Mouse (Mus musculus) testis, adult 2 months (tissue): Measurements from ENCODE around the gene Msmb. TPM values are rescaled to one million over a fixed set of nuclear protein-coding genes. Genes with fewer than 3 reads are reported as not detected.
"Not testable (repeated sequence)": the region's sequence is repeated elsewhere in the genome, so short reads cannot be mapped to it uniquely, and the experiment has no call there.

Experiments
- H3K27ac ChIP-seq: fragments of 200-500 bp; 2 replicates; pipeline ENCODE4 v1.5.1; 2012; ENCODE audit warnings: low read depth, low read length; ENCODE audit not compliant: control insufficient read depth, insufficient read depth
- H3K27me3 ChIP-seq: fragments of 200-500 bp; 2 replicates; pipeline ENCODE4 v1.6.1; 2012; ENCODE audit warnings: mild to moderate bottlenecking, low read length, moderate library complexity; ENCODE audit not compliant: control insufficient read depth, insufficient read depth
- H3K36me3 ChIP-seq: fragments of 200-500 bp; 2 replicates; pipeline ENCODE4 v1.6.1; 2012; ENCODE audit warnings: mild to moderate bottlenecking, low read length; ENCODE audit not compliant: control insufficient read depth, insufficient read depth
- H3K4me1 ChIP-seq: fragments of 200-500 bp; 2 replicates; pipeline ENCODE4 v1.6.1; 2012; ENCODE audit warnings: low read length; ENCODE audit not compliant: control insufficient read depth, insufficient read depth
- H3K4me3 ChIP-seq: fragments of 200-500 bp; 2 replicates; pipeline ENCODE4 v1.5.1; 2012; ENCODE audit warnings: low read depth, mild to moderate bottlenecking, low read length, moderate library complexity, mixed read lengths; ENCODE audit not compliant: control insufficient read depth
- CTCF ChIP-seq: fragments of 200-500 bp; IDR thresholded peaks from 2 replicates; pipeline ENCODE4 v1.5.1; 2012; ENCODE audit warnings: low read depth, mild to moderate bottlenecking, inconsistent platforms, low read length, moderate library complexity; ENCODE audit not compliant: control insufficient read depth, insufficient read depth, insufficient replicate concordance
- POLR2A ChIP-seq: fragments of 200-500 bp; IDR thresholded peaks from 2 replicates; pipeline ENCODE4 v1.6.1; 2012; ENCODE audit warnings: low read depth, mild to moderate bottlenecking, inconsistent platforms, low read length, moderate library complexity; ENCODE audit not compliant: control insufficient read depth
- polyA plus RNA-seq: library from polyadenylated mRNA; depleted of rRNA; stranded (reverse); fragments of >200 nt; gene quantifications from 2 replicates; pipeline ENCODE4 v1.2.3, GENCODE M21; 2012

Msmb gene
- polyA plus RNA-seq, 1 experiment = not detected

DNA sequence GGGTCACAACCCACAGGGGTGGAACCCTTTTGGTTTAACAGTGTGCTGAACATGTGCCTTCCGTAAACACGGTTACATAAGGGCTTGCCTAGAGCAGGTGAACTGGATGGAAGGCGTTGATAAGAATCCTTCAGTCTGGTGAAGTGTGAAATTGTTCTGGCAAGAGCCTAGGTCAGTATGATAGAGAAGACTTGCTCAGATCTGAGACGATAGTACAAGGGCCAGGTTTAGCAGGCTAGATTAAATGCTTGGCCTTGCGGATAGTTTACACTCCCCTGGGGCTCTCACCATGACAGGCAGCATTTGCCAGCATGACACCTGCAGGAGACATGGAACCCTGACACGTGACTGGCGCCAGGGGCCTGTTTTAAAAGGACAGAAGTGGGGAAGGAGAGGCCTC lies 36.2 kb upstream of the Msmb start:
- no peak overlapping the region for H3K4me3 ChIP-seq
- H3K36me3 ChIP-seq = peaks cover 1% of the 10 kb centered on the region; the same call in 1 of the 2 replicates
- no peaks in the 10 kb centered on the region for H3K27me3 ChIP-seq
- H3K4me1 ChIP-seq = no peaks in the 10 kb centered on the region
- TF ChIP-seq POLR2A (no peak), CTCF (no peak)
- H3K27ac ChIP-seq = no peak overlapping the region

- Histone ChIP-seq H3K4me3 (no peak overlapping the region), H3K4me1 (no peaks in the 10 kb centered on the region), H3K27ac (no peak overlapping the region), H3K27me3 (no peaks in the 10 kb centered on the region), H3K36me3 (peaks cover 1% of the 10 kb centered on the region; the same call in 1 of the 2 replicates)
- TF ChIP-seq POLR2A = no peak
- TF ChIP-seq CTCF = no peak
Measured at GRCm38 (mm10) chr14:32106911-32107310, 34.9 kb upstream of the Msmb start.

- not testable (repeated sequence) for H3K4me1 ChIP-seq, H3K27ac ChIP-seq, H3K36me3 ChIP-seq, H3K4me3 ChIP-seq, H3K27me3 ChIP-seq
Measured at GRCm38 (mm10) chr14:32112124-32112523, 29.7 kb upstream of the Msmb start.

DNA sequence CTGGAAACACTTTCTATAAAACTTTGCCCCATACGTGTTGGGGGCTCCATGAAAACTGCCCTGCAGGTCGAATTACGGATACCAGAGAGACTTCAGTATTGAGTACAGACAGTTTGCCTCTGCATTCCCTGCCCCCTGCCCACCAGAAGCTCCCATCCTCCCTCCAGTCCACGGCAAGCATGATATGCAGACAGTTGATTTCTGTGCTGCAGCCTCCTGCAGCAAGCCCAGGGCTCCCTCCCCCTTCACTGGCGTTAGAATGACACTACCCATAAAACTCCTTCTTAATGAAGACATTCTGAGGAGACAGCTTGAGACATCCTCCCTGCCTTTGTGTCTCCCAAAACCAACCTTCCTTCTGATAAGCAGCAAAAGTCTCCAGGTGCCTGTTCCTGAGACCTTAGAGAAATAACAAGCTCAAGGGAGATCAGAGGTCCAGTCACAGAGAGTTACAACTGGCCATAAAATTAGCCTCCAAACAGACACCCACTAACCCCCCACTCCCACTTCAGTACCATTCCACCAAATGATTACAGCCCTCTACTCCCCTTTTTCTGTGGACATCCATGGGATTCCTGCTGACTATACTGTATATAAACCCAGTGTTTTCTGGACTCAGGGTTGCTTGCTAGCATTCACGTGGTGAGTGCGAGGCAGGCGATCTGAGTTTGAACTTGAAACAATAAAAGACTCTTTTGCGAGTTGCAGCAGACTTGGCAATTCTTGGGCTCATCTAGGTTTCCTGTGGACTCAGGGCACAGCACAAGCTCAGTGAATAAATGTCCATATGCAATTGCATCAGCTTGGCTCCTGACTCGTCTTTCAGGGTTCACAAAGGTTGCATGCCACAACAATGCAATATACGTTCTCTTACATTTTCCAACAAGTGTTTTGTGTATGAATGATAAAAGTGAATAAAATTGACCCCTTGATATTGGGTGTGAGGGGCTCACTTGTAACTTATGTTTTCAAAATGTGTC lies 20.6 kb upstream of the Msmb start:
- no peak for TF ChIP-seq POLR2A
- no peak for TF ChIP-seq CTCF
- Histone ChIP-seq H3K4me1 (no peaks in the 10 kb centered on the region), H3K27ac (no peak overlapping the region), H3K36me3 (no peaks in the 10 kb centered on the region), H3K4me3 (no peak overlapping the region), H3K27me3 (no peaks in the 10 kb centered on the region)

GRCm38 (mm10) chr14:32121920-32122315 lies 19.9 kb upstream of the Msmb start:
- H3K4me3 ChIP-seq = no peak overlapping the region
- TF ChIP-seq CTCF (peak; percentile 38; the same call in 1 of the 2 replicates), POLR2A (no peak)

GRCm38 (mm10) chr14:32124261-32124660 lies 17.6 kb upstream of the Msmb start:
- TF ChIP-seq POLR2A = no peak
- TF ChIP-seq CTCF = no peak
- Histone ChIP-seq H3K4me3 (no peak overlapping the region), H3K36me3 (no peaks in the 10 kb centered on the region), H3K27ac (no peak overlapping the region), H3K27me3 (no peaks in the 10 kb centered on the region), H3K4me1 (no peaks in the 10 kb centered on the region)

More at GRCm38 (mm10) chr14:32121920-32122315, 19.9 kb upstream of the Msmb start:
- Histone ChIP-seq H3K4me1 (no peaks in the 10 kb centered on the region), H3K27ac (no peak overlapping the region), H3K36me3 (no peaks in the 10 kb centered on the region), H3K27me3 (no peaks in the 10 kb centered on the region)

- H3K4me1 ChIP-seq, H3K27me3 ChIP-seq, H3K36me3 ChIP-seq, H3K27ac ChIP-seq, H3K4me3 ChIP-seq: not testable (repeated sequence)
Measured at GRCm38 (mm10) chr14:32125256-32125655, 16.6 kb upstream of the Msmb start.
